Mouse (Mus musculus): Measurements from ENCODE around the gene Edc4.

DNA sequence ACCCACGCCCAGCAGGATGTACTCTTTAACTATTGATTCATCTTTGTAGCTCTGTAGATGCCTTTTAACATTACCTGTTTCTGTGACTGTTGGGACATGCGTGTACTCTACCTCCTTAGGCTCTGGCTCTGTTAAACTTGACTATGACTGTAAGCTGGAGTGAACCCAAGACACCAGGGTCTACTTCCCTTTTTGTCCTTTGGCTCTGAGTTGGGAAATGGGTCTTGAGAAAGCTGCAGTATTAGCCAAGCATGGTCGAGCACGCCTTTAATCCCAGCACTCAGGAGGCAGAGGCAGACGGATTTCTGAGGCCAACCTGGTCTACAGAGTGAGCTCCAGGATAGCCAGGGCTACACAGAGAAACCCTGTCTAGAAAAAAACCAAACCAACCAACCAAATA lies 22.2 kb upstream of the Edc4 start:
- TF ChIP-seq CTCF (IDR thresholded peaks at IDR 0.05; ENCODE audit: low read depth, low read length) (no peak), EP300 (IDR thresholded peaks at IDR 0.05; ENCODE audit: insufficient read depth, low read depth, low read length) (no peak), POLR2A (IDR thresholded peaks at IDR 0.05; ENCODE audit: insufficient read depth, low read length) (no peak)
